Mouse (Mus musculus) heart, adult 11 months (tissue): ENCODE results near the gene Rbm28.

Experiments
- DNase-seq: peaks from one replicate; pipeline ENCODE4 v3.0.0; 2022

Gene Rbm28

GRCm38 (mm10) chr6:29143608-29144007 lies 21.2 kb downstream of the Rbm28 start:
- peak; percentile 82 for DNase-seq

- peak; percentile 91 for DNase-seq
Observed at GRCm38 (mm10) chr6:29137441-29137840, 27.4 kb downstream of the Rbm28 start.

- peak; percentile 61 for DNase-seq
Observed at GRCm38 (mm10) chr6:29133100-29133499, 31.7 kb downstream of the Rbm28 start.

GRCm38 (mm10) chr6:29126878-29127426 lies 37.9 kb downstream of the Rbm28 start:
- no peak for DNase-seq

- no peak for DNase-seq
Observed at GRCm38 (mm10) chr6:29119990-29120389, 44.8 kb downstream of the Rbm28 start.

GRCm38 (mm10) chr6:29118963-29119362 lies 45.8 kb downstream of the Rbm28 start:
- DNase-seq: peak; percentile 90

- DNase-seq: no peak
Observed at GRCm38 (mm10) chr6:29118231-29118630, 46.6 kb downstream of the Rbm28 start.

- DNase-seq: peak; percentile 99
Observed at GRCm38 (mm10) chr6:29117417-29118104, 47.2 kb downstream of the Rbm28 start.

- no peak for DNase-seq
Observed at GRCm38 (mm10) chr6:29115756-29116155, 49.0 kb downstream of the Rbm28 start.

- DNase-seq: no peak
Observed at GRCm38 (mm10) chr6:29111501-29111900, 53.3 kb downstream of the Rbm28 start.

- DNase-seq: peak; percentile 95
Observed at GRCm38 (mm10) chr6:29108376-29108775, 56.4 kb downstream of the Rbm28 start.

- no peak for DNase-seq
Observed at GRCm38 (mm10) chr6:29101248-29101864, 63.5 kb downstream of the Rbm28 start.

GRCm38 (mm10) chr6:29100423-29100822 lies 64.4 kb downstream of the Rbm28 start:
- DNase-seq: no peak

GRCm38 (mm10) chr6:29099536-29100170 lies 65.2 kb downstream of the Rbm28 start:
- no peak for DNase-seq

- peak; percentile 83 for DNase-seq
Observed at GRCm38 (mm10) chr6:29092904-29093303, 71.9 kb downstream of the Rbm28 start.

- DNase-seq: peak; percentile 84
Observed at GRCm38 (mm10) chr6:29092234-29092633, 72.6 kb downstream of the Rbm28 start.

GRCm38 (mm10) chr6:29087921-29088709 lies 76.7 kb downstream of the Rbm28 start:
- peak; percentile 99 for DNase-seq

- DNase-seq: no peak
Observed at GRCm38 (mm10) chr6:29084401-29084800, 80.4 kb downstream of the Rbm28 start.

GRCm38 (mm10) chr6:29082776-29083354 lies 81.9 kb downstream of the Rbm28 start:
- no peak for DNase-seq

- DNase-seq: peak; percentile 94
Observed at GRCm38 (mm10) chr6:29081826-29082363, 82.9 kb downstream of the Rbm28 start.

GRCm38 (mm10) chr6:29079291-29079690 lies 85.5 kb downstream of the Rbm28 start:
- no peak for DNase-seq

- DNase-seq: no peak
Observed at GRCm38 (mm10) chr6:29074133-29074469, 90.7 kb downstream of the Rbm28 start.
